Mouse (Mus musculus) heart, adult 2 months (tissue): ENCODE measurements at regions not wholly inside any gene's neighbourhood (a gene's known extent, or its start where the extent isn't known, plus 50 kb on each side); places are given as distances from the start of the nearest gene placed in this dataset.

Source experiments
- CTCF ChIP-seq: fragments of 200-600 bp; IDR thresholded peaks from 2 replicates; pipeline ENCODE4 v1.8.1; 2022; ENCODE audit warnings: antibody characterized with exemption, mild to moderate bottlenecking, moderate library complexity
- EP300 ChIP-seq: fragments of 200-500 bp; IDR thresholded peaks from 2 replicates; pipeline ENCODE4 v1.6.1; 2011; ENCODE audit warnings: low read depth, low read length, control low read depth; ENCODE audit not compliant: insufficient read depth
- POLR2A ChIP-seq: fragments of 200-500 bp; IDR thresholded peaks from 2 replicates; pipeline ENCODE4 v1.6.1; 2011; ENCODE audit warnings: mild to moderate bottlenecking, low read depth, low read length, control low read depth; ENCODE audit not compliant: insufficient read depth

DNA sequence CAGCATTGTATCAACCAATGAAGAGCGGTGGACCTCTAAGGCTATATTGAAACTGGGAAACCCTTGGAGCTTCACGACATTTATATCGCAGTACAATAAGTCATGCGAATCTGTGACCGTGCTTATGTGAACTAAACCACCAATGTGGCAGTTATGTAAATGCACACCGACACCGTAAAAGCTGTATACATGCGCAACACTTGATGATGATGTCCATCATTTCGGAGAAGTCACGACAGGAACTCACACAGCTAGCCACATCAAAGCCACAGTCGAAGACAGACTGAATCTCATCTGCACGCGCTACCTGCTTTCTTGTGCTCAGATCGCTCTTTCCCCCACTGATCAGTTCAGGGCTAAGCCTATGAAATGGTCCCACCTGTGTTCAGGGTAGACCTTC lies 114.2 kb upstream of the Stmnd1 start:
- TF ChIP-seq CTCF (no peak), POLR2A (no peak), EP300 (no peak)
